Mouse (Mus musculus) midbrain, embryonic 16.5 days (tissue): ENCODE measurements around the gene Pira2. TPM values are rescaled to one million over a fixed set of nuclear protein-coding genes. Genes with fewer than 3 reads are reported as not detected.
"Not testable (repeated sequence)": the region's sequence is repeated elsewhere in the genome, so short reads cannot be mapped to it uniquely, and the experiment has no call there.

Experiments used
- ATAC-seq: fragments of 200-750 bp; cut with Nextera tagmentation; 2 replicates; pipeline ENCODE4 v1.8.0; 2017; ENCODE audit warnings: moderate TSS enrichment
- H3K27ac ChIP-seq: fragments of 300-500 bp; sonication (generic); 2 replicates; pipeline ENCODE4 v1.5.1; 2014; ENCODE audit warnings: mild to moderate bottlenecking, low read length, mixed read lengths
- H3K27me3 ChIP-seq: fragments of 300-500 bp; sonication (generic); 2 replicates; pipeline ENCODE4 v1.6.1; 2014; ENCODE audit warnings: low read depth, low read length, mixed read lengths; ENCODE audit not compliant: control insufficient read depth, insufficient read depth
- H3K36me3 ChIP-seq: fragments of 300-500 bp; sonication (generic); 2 replicates; pipeline ENCODE4 v1.6.1; 2014; ENCODE audit warnings: mild to moderate bottlenecking, low read length, moderate library complexity, mixed read lengths; ENCODE audit not compliant: control insufficient read depth, insufficient read depth
- H3K4me1 ChIP-seq: fragments of 300-500 bp; sonication (generic); 2 replicates; pipeline ENCODE4 v1.6.1; 2014; ENCODE audit warnings: mild to moderate bottlenecking, low read length, mixed read lengths; ENCODE audit not compliant: control insufficient read depth, insufficient read depth
- H3K4me2 ChIP-seq: fragments of 300-500 bp; sonication (generic); 2 replicates; pipeline ENCODE4 v1.6.1; 2014; ENCODE audit warnings: mild to moderate bottlenecking, low read length, mixed read lengths
- H3K4me3 ChIP-seq: fragments of 300-500 bp; sonication (generic); 2 replicates; pipeline ENCODE4 v1.5.1; 2014; ENCODE audit warnings: low read depth, mild to moderate bottlenecking, low read length, moderate library complexity, mixed read lengths
- H3K9ac ChIP-seq: fragments of 300-500 bp; sonication (generic); 2 replicates; pipeline ENCODE4 v1.6.1; 2014; ENCODE audit warnings: low read depth, low read length, mixed read lengths
- H3K9me3 ChIP-seq: fragments of 300-500 bp; sonication (generic); replicated peaks from 2 replicates; pipeline ENCODE4 v1.6.1; 2014; ENCODE audit warnings: mild to moderate bottlenecking, low read length, mixed read lengths; ENCODE audit not compliant: control insufficient read depth, poor library complexity, severe bottlenecking
- WGBS: fragments of 180-500 bp; shearing (Covaris S2); extraction: QIAGEN DNeasy Blood & Tissue Kit; methylation state at CpG from one replicate; pipeline ENCODE4 v1.1.7; 2014; 5-methylcytosine and 5-hydroxymethylcytosine counted together
- polyA plus RNA-seq: library from polyadenylated mRNA; unstranded; fragments of >200 nt; fragmentation: Nextera tagmentation; extraction: Ambion mirVana; gene quantifications from 2 replicates; pipeline ENCODE4 v1.2.1, GENCODE M21; 2015

Pira2 gene
- 0.11 TPM in 1 of 2 replicates, not detected in the other for polyA plus RNA-seq

GRCm38 (mm10) chr7:3844951-3845350, at the start of gene Pira2:
Pira2 (minus strand) TSS chr7:3845051.
- ATAC-seq, H3K27ac ChIP-seq, H3K9ac ChIP-seq, H3K4me1 ChIP-seq, H3K27me3 ChIP-seq, H3K4me2 ChIP-seq, H3K9me3 ChIP-seq, H3K4me3 ChIP-seq, H3K36me3 ChIP-seq: not testable (repeated sequence)
- no CpG with 5 or more reads among the region's 2 CpGs for WGBS

DNA sequence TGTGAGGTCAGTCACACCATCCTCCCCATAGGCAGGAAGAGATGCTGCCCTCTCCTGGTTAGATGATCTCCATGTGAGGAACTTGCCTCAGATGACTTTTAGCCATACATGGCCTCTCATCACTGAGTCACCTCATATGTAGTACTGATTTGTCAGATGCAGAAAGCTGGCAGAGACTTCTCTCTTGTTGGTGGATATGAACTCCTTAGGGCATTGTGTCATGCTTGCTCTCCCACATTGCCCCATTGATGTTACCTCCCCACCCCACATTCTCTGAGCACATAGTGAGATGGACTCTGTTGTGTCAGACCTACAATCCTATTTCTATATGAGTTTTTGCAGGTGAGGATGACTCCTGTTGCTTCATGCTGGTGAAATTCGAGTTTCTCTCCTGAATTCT, 30.2 kb upstream of the Pira2 start:
- not testable (repeated sequence) for H3K4me1 ChIP-seq, H3K4me2 ChIP-seq, H3K4me3 ChIP-seq, H3K9me3 ChIP-seq, H3K27ac ChIP-seq, H3K9ac ChIP-seq, H3K27me3 ChIP-seq, H3K36me3 ChIP-seq, ATAC-seq
- WGBS, result no CpG with 5 or more reads among the region's 1 CpGs

- not testable (repeated sequence) for ATAC-seq
These were observed 7.0 kb downstream of the Pira2 start for GRCm38 (mm10) chr7:3837854-3838253.

DNA sequence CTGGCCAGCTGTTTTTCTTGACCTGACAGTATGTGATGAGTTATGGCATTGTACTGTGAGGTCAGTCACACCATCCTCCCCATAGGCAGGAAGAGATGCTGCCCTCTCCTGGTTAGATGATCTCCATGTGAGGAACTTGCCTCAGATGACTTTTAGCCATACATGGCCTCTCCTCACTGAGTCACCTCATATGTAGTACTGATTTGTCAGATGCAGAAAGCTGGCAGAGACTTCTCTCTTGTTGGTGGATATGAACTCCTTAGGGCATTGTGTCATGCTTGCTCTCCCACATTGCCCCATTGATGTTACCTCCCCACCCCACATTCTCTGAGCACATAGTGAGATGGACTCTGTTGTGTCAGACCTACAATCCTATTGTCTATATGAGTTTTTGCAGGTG, 14.2 kb downstream of the Pira2 start:
- not testable (repeated sequence) for H3K27me3 ChIP-seq

More at GRCm38 (mm10) chr7:3837854-3838253, 7.0 kb downstream of the Pira2 start:
- H3K36me3 ChIP-seq, H3K9ac ChIP-seq, H3K4me1 ChIP-seq, H3K4me2 ChIP-seq, H3K27ac ChIP-seq, H3K4me3 ChIP-seq, H3K9me3 ChIP-seq, H3K27me3 ChIP-seq: not testable (repeated sequence)
- WGBS, result no CpG with 5 or more reads among the region's 1 CpGs

DNA sequence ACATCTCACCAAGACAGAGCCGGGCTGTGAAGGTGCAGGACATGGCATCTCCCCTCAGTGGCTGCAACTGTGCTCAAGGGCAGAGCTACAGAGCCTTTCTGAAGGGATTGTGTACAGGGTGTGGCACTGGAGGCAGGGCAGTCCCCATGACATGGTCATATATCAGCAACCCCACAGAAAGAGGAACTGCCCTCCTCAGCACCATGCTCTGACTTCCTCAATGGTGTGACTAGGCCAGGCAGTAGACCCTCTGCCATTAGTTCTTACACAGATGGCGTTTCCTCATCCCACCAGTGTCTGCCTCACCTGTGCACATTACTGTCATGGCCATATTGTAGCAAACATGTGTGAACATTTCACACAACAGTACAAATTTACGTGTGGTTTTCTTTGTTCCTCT, 19.3 kb downstream of the Pira2 start, which contains the start of gene Gm15448:
Gene Gm15448, minus strand, starts transcription at position 89 of the 400 bp plus-strand sequence.
- WGBS, result 33% methylated on average over 1 of the region's 3 CpGs

More for the DNA sequence above, 14.2 kb downstream of the Pira2 start:
- not testable (repeated sequence) for H3K4me1 ChIP-seq, H3K4me2 ChIP-seq, H3K27ac ChIP-seq, ATAC-seq, H3K36me3 ChIP-seq, H3K4me3 ChIP-seq, H3K9me3 ChIP-seq, H3K9ac ChIP-seq

GRCm38 (mm10) chr7:3811912-3812311, 32.9 kb downstream of the Pira2 start:
- H3K9me3 ChIP-seq, H3K27me3 ChIP-seq, H3K36me3 ChIP-seq, H3K27ac ChIP-seq, H3K9ac ChIP-seq, H3K4me2 ChIP-seq, H3K4me3 ChIP-seq, ATAC-seq, H3K4me1 ChIP-seq: not testable (repeated sequence)

More for the DNA sequence above, 19.3 kb downstream of the Pira2 start, which contains the start of gene Gm15448:
- not testable (repeated sequence) for H3K27ac ChIP-seq, H3K4me1 ChIP-seq, H3K36me3 ChIP-seq, H3K9ac ChIP-seq, H3K4me3 ChIP-seq, H3K27me3 ChIP-seq, H3K4me2 ChIP-seq, H3K9me3 ChIP-seq, ATAC-seq

DNA sequence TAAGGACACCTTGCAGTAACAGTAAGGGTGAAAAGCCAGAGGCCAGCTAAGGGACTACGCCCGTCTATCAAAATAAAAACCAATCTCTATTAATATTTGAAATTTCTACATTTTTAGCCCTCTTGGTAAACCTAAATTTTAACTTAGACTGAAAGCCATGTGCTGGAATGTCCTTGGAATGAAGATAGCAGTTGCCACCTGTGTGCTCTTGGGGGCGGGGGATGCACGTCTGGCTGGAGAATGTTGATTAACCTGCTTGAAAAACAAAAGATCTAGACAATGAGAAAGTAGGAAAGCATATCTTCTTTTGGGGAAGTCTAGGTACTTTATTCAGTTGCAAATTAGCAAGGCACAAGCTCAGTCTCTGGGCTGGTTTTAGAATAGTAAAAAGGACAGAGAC, 41.9 kb downstream of the Pira2 start:
- WGBS, result 88% methylated on average over 4 of the region's 4 CpGs
- H3K36me3 ChIP-seq, H3K27me3 ChIP-seq, ATAC-seq, H3K9me3 ChIP-seq, H3K4me2 ChIP-seq, H3K27ac ChIP-seq, H3K9ac ChIP-seq, H3K4me3 ChIP-seq, H3K4me1 ChIP-seq: not testable (repeated sequence)

DNA sequence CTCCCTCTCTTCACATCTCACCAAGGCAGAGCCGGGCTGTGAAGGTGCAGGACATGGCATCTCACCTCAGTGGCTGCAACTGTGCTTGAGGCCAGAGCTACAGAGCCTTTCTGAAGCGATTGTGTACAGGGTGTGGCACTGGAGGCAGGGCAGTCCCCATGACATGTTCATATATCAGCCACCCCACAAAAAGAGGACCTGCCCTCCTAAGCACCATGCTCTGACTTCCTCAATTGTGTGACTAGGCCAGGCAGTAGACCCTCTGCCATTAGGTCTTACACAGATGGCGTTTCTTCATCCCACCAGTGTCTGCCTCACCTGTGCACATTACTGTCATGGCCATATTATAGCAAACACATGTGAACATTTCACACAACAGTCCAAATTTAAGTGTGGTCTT, 44.9 kb downstream of the Pira2 start:
- not testable (repeated sequence) for H3K9ac ChIP-seq, ATAC-seq
- 76% methylated on average over 3 of the region's 3 CpGs for WGBS

GRCm38 (mm10) chr7:3796286-3796685, 48.6 kb downstream of the Pira2 start:
- H3K9ac ChIP-seq, H3K27ac ChIP-seq, H3K4me1 ChIP-seq, H3K27me3 ChIP-seq, H3K36me3 ChIP-seq, H3K9me3 ChIP-seq, H3K4me2 ChIP-seq, H3K4me3 ChIP-seq, ATAC-seq: not testable (repeated sequence)

More for the DNA sequence above, 44.9 kb downstream of the Pira2 start:
- H3K9me3 ChIP-seq, H3K36me3 ChIP-seq, H3K27me3 ChIP-seq, H3K27ac ChIP-seq, H3K4me3 ChIP-seq, H3K4me1 ChIP-seq, H3K4me2 ChIP-seq: not testable (repeated sequence)
